Mouse (Mus musculus): ENCODE results near the gene St6galnac5.

- TF ChIP-seq CTCF (IDR thresholded peaks at IDR 0.05; ENCODE audit: insufficient read depth, low read depth, low read length), result 0 out of 2 replicates have a peak, but pooled peaks have one; percentile 43
- no peak for TF ChIP-seq POLR2A (IDR thresholded peaks at IDR 0.05; ENCODE audit: insufficient read depth, low read depth, low read length)
Observed at GRCm38 (mm10) chr3:152783792-152784191, 198.3 kb downstream of the St6galnac5 start.
